Mouse (Mus musculus) embryo, embryonic 10 days (tissue): ENCODE results near the gene Nrl.

Source experiments
- DNase-seq: peaks from one replicate; pipeline ENCODE4 v3.0.0-alpha.2; 2015; ENCODE audit warnings: low spot score

The Nrl gene

DNA sequence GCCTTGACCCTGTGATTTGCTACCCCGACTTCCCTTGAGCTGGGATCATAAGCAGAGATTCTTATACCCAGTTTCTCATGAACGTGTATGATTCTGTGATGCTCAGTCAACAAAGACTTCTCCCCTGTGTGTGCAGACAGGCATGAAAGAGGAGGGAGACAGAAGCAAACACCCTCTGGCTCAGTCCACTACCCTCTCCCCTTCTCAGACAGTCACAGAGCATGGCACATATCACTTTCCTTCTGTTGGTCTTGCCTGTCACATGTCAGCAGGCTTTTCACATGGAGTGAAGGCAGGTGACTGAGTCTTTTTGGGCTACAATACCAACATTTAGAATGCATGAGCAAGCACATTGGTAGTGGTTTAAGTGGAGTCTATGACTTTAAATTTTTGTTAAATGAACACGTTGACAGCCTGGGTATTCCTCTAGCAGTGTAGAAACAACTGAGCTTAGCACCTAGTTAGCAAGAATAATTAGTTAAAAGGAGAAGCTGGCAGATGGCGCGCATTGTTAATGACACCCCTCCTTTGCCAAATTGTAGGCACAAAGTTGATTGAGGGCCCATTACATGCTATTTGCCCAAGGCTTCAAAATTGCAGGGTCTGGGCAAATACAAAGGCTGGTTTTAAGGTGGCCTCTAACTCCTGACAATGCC lies 40.2 kb downstream of the Nrl start:
- no peak for DNase-seq

DNA sequence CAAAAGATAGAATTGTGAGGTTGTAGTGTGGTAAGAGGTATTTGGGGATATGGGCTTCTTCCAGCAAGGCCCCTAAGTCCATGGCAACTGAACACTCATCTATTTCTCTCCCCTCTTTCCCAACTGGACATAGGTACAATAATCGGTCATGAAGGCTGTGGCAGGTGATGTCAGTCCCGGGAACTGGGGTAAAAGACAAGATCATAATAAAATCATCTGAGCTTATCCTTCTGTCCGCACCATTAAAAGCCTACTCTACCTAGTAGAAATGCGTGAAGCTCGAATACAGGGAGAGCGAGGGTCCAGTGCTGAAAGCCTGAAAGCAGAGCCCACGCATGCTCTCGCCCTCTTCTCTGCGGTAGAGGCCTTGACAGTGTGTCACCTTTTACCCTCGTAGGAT lies 45.2 kb downstream of the Nrl start:
- DNase-seq: no peak

DNA sequence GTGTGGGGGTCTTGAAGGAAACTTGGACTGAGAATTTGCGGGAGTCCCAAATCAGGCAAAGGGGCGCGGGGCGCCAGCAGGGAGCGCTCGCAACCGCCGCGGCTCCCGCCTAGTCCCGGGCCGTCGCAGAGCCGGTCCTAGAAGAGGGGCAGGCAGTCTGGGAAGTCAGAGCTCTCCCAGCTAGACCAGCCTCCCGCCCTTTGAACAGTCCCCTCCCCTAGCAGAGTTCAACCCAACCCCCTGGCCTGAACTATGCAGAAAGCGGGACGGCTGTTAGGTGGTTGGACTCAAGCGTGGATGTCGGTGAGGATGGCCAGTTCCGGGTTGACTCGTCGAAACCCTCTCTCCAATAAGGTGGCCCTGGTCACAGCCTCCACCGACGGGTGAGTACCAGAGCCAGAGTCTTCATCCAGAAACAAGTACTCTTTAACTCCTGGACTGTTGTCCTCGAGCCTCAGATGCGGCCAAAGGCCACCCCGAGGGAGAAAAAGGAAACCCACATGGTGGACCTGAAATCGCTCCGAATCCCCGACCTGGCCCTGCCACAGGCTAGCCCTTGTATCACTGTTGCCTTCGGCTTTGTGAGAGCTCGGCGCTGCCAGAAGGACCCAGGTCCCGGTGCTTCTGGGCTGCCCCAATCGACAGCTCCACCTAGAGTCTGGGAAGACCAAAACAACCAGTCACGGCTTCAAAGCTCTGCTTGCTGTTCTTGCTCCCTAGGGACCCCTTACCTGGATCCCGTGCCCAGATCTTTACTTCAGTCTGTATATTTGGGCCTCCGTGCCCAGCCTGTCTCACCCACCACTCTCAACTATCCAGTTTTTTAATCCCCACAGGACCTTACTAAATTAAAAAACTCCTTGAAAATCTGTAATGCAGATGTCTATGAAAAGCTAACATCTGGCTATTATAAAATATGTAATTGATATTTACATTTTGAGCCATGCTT lies 45.9 kb downstream of the Nrl start, which contains the start of gene Dhrs4:
TSS of gene Dhrs4 (plus strand) at position 108 of the 949 bp plus-strand sequence.
- DNase-seq: peak; percentile 89

DNA sequence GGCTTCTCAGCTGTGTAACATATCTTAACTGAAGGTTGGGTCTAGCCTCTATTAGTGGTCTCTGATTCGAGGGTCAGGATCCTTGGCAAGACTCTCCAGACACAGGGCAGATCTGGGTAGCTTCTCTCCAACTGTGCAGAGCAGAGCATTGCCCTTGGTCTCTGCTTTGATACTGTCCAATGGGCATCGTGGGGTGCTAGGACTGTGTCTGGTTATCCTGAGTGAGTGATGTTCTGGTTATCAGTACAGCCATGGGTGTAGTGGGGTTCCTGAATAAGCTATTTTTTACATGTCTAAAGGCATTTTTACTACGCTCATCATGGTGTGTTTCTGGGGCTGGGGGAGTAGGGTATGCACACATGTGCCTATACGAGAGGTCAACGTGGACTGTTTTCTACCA lies 47.0 kb downstream of the Nrl start:
- no peak for DNase-seq

DNA sequence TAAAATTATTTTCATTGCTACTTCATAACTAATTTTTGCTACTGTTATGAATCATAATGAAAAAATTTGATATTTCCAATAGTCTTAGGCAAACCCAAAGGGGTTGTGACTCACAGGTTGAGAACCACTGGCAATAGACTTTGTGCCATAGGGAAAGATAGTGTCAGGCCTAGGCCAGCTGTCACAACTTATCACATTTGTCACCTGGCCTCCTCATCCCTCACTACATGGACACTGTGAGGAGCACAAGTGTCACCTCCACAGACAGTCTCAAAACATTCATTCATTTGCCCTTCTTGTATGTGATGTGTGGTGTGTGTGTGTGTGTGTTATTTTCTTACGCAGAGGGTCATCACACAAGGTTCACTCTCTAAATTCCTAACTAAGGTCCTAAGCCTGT lies 47.4 kb downstream of the Nrl start:
- no peak for DNase-seq

DNA sequence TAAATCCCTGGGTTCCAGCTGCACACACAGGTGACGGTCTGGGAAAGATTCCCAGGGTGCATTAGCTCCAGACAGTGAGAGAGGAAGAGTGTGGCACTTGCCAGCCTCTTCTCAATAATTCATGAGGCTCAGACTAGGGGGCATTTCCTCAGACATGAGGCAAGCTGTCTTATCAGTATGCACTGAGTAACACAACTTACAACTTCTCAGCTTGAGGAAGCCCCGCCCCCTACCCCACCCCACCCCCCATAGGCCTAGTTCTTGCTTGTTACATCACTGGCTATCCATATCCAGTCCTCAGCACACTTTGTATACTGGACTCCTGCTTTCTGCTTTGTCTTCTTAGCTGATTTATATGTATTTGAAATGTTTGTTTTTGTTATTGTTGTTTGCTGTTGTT lies 49.1 kb downstream of the Nrl start:
- no peak for DNase-seq

DNA sequence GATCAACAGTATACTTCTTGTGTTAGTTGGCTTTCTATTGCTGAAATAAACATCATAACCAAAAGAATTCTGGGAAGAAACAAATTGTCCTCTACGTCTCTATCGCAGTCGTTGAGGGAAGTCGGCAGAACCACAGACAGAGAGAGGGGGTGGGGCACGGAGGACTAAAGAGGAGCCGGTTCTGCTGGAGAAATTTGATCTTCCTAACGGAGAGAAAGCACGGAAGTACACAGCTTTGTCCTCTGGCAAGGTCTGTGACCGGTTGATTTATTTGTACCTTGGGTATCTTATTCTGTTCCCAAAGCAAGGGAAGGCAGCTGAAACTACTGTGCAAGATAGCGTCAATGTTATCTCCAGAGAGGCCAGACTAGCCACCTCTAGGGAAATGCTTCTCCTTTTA lies 54.0 kb downstream of the Nrl start:
- peak; percentile 33 for DNase-seq

DNA sequence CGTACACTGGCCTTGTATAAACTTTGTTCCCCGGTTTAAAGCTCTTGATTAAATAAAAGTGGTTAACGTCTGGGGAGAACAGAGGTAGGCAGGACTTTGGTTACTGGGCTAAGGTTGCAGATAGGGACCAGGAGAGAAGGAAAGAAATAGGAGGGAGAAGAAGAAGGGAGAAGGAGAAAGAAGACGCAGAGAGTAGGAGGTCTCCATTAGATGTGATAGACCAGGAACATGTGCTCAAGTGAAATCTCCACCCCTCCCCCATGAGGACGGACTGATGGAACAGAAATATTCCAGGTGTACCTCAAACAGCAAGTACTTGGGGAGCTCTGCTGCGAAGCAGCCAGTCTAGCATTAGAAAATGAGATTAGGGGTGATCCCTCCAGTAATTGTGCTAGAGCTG lies 55.0 kb downstream of the Nrl start:
- no peak for DNase-seq

DNA sequence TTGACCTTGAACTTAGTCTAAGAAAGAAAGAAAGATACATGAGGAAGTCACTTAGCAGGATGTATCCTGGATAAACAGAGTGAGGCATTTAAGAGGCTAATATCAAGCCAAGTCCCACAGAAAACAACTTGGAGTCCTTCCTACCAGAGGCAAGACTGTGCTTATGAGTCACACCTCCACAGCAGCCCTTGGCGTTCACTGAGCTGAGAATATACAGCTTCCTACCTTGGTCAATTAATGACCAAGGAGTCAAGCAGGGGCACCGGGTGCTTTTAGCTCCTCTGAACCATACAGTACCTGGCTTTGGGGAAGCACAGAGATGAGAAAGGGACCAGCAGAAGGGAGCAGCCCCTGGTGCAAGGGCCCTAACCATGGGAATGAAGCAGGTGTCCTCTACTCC lies 55.7 kb downstream of the Nrl start:
- no peak for DNase-seq
